Mouse (Mus musculus): ENCODE data around the gene Zbtb42.

DNA sequence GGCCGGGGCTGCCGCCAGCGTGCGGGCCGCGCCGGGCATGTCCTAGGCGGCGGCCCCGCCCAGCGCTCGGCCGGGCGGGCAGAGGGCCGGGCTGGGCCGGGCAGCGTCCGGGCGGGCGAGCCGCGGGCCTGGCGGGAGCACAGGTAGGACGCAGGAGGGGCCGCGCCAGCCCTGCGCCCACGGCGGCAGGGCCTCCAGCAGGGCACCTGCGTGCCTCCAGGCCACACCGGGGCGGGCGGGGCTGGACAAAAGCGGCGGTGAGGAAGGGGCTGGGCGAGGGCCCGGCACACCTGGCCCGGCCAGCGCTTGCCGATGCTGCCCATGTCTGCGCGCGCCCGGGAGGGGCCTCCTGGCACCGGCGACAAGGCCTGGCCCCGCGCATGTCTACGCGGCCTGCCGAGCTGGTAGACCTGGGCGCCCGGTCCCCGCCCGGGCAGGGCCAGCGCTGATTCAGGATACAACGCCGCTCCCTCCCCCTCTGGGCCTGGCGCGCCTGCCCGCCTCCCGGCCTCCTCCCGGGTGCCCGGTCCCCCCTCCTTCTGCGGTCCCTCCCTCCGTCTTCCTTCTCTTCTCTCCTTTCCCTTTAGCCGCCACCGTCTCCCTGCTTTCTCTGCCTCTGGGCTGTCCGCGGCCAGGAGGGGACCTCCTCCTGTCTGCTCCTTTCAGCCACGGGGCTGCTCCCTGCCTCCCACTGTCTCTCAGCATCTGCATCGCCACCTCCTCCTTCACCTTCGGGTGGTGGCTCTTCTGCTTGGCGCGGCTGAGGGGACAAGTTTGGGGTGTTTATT is 43.8 kb downstream of the Zbtb42 start:
- TF ChIP-seq CHD2 (IDR thresholded peaks at IDR 0.05; ENCODE audit: low read depth, low read length) (no peak), MAFK (IDR thresholded peaks at IDR 0.05; ENCODE audit: insufficient read depth, low read depth, low read length) (no peak), ZNF384 (IDR thresholded peaks at IDR 0.05; ENCODE audit: low read depth, low read length) (no peak)

Data from ES-E14 (cell line).